Mouse (Mus musculus) liver, postnatal 0 days (tissue): ENCODE measurements around the gene Bnip3. TPM values are rescaled to one million over a fixed set of nuclear protein-coding genes. Genes with fewer than 3 reads are reported as not detected.
A peak's percentile ranks its signal among the peaks of the same experiment; 100 is the strongest.

ENCODE experiments used
- ATAC-seq: fragments of 200-750 bp; cut with Nextera tagmentation; 2 replicates; pipeline ENCODE4 v1.8.0; 2017; ENCODE audit warnings: mild to moderate bottlenecking, moderate library complexity
- DNase-seq: peaks from one replicate; pipeline ENCODE4 v3.0.0-alpha.2; 2016
- H3K27ac ChIP-seq: fragments of 300-500 bp; sonication (generic); 2 replicates; pipeline ENCODE4 v1.5.1; 2014; ENCODE audit warnings: antibody characterized with exemption, moderate library complexity, mild to moderate bottlenecking, low read depth
- H3K27me3 ChIP-seq: fragments of 300-500 bp; sonication (generic); 2 replicates; pipeline ENCODE4 v1.6.1; 2014; ENCODE audit warnings: low read length, control low read depth, mixed read lengths; ENCODE audit not compliant: insufficient read depth
- H3K36me3 ChIP-seq: fragments of 300-500 bp; sonication (generic); replicated peaks from 2 replicates; pipeline ENCODE4 v1.6.1; 2014; ENCODE audit warnings: mild to moderate bottlenecking, control low read depth, low read length, moderate library complexity, mixed read lengths; ENCODE audit not compliant: insufficient read depth
- H3K4me1 ChIP-seq: fragments of 300-500 bp; sonication (generic); 2 replicates; pipeline ENCODE4 v1.6.1; 2014; ENCODE audit warnings: antibody characterized with exemption, mild to moderate bottlenecking, control low read depth; ENCODE audit not compliant: insufficient read depth
- H3K4me2 ChIP-seq: fragments of 300-500 bp; sonication (generic); 2 replicates; pipeline ENCODE4 v1.6.1; 2014; ENCODE audit warnings: low read depth, mild to moderate bottlenecking, low read length, moderate library complexity, mixed read lengths
- H3K4me3 ChIP-seq: fragments of 300-500 bp; sonication (generic); 2 replicates; pipeline ENCODE4 v1.5.1; 2014; ENCODE audit warnings: low read depth, low read length
- H3K9ac ChIP-seq: fragments of 300-500 bp; sonication (generic); replicated peaks from 2 replicates; pipeline ENCODE4 v1.6.1; 2014; ENCODE audit warnings: mild to moderate bottlenecking, moderate library complexity
- H3K9me3 ChIP-seq: fragments of 300-500 bp; sonication (generic); 2 replicates; pipeline ENCODE4 v1.6.1; 2016; ENCODE audit warnings: mild to moderate bottlenecking, control low read depth, low read length, mixed read lengths
- CTCF ChIP-seq: sonication (generic); IDR thresholded peaks from 2 replicates; pipeline ENCODE4 v1.5.1; 2016; ENCODE audit warnings: antibody characterized with exemption, low read depth
- EP300 ChIP-seq: IDR thresholded peaks from 2 replicates; pipeline ENCODE4 v1.6.1; 2016; ENCODE audit warnings: antibody characterized with exemption, low read depth, mild to moderate bottlenecking
- WGBS: fragments of 180-500 bp; shearing (Covaris S2); extraction: QIAGEN DNeasy Blood & Tissue Kit; methylation state at CpG from one replicate; pipeline ENCODE4 v1.1.7; 2014; ENCODE audit not compliant: insufficient replicate concordance; 5-methylcytosine and 5-hydroxymethylcytosine counted together
- polyA plus RNA-seq: library from polyadenylated mRNA; unstranded; fragments of >200 nt; fragmentation: Nextera tagmentation; extraction: Ambion mirVana; gene quantifications from 2 replicates; pipeline ENCODE4 v1.2.1, GENCODE M21; 2015

Gene Bnip3
- polyA plus RNA-seq, 1 experiment from 2014 or later = 190 TPM

- Histone ChIP-seq H3K36me3 (no peaks in the 10 kb centered on the region), H3K4me2 (no peak overlapping the region), H3K4me3 (no peak overlapping the region), H3K4me1 (no peaks in the 10 kb centered on the region), H3K9ac (no peak overlapping the region), H3K9me3 (no peaks in the 10 kb centered on the region), H3K27me3 (no peaks in the 10 kb centered on the region), H3K27ac (no peak overlapping the region)
- DNase-seq = no peak
- 81% methylated on average over 4 of the region's 4 CpGs for WGBS
- TF ChIP-seq CTCF = no peak
- no peak for TF ChIP-seq EP300
- no peak for ATAC-seq
These were observed 19.1 kb upstream of the Bnip3 start for GRCm38 (mm10) chr7:138928456-138928855.

- peak; percentile 54 for DNase-seq
- TF ChIP-seq EP300 (no peak), CTCF (peak; percentile 59)
- WGBS = 8% methylated on average over 3 of the region's 3 CpGs
These were observed 14.6 kb upstream of the Bnip3 start for GRCm38 (mm10) chr7:138923756-138924425.

GRCm38 (mm10) chr7:138921611-138922010 is 12.3 kb upstream of the Bnip3 start:
- Histone ChIP-seq H3K4me1 (peaks cover 12% of the 10 kb centered on the region), H3K36me3 (no peaks in the 10 kb centered on the region), H3K4me3 (no peak overlapping the region), H3K27ac (no peak overlapping the region), H3K27me3 (no peaks in the 10 kb centered on the region), H3K9ac (no peak overlapping the region), H3K4me2 (no peak overlapping the region), H3K9me3 (no peaks in the 10 kb centered on the region)
- DNase-seq (no peak), ATAC-seq (no peak)
- TF ChIP-seq CTCF = no peak
- TF ChIP-seq EP300 = no peak
- WGBS = 86% methylated on average over 8 of the region's 8 CpGs

More at GRCm38 (mm10) chr7:138923756-138924425, 14.6 kb upstream of the Bnip3 start:
- no peaks in the 10 kb centered on the region for H3K9me3 ChIP-seq
- H3K36me3 ChIP-seq = no peaks in the 10 kb centered on the region
- H3K9ac ChIP-seq = no peak overlapping the region
- H3K4me2 ChIP-seq = no peak overlapping the region
- H3K4me3 ChIP-seq = no peak overlapping the region
- ATAC-seq = no peak
- peaks cover 9% of the 10 kb centered on the region for H3K4me1 ChIP-seq
- no peak overlapping the region for H3K27ac ChIP-seq
- H3K27me3 ChIP-seq = no peaks in the 10 kb centered on the region

- peak; percentile 87 for DNase-seq
- Histone ChIP-seq H3K4me3 (peak overlapping the region; percentile 38), H3K4me1 (peaks cover 12% of the 10 kb centered on the region), H3K27ac (peak overlapping the region; percentile 99), H3K9me3 (no peaks in the 10 kb centered on the region), H3K9ac (peak overlapping the region; percentile 65), H3K4me2 (peak overlapping the region; percentile 73), H3K36me3 (no peaks in the 10 kb centered on the region), H3K27me3 (no peaks in the 10 kb centered on the region)
- TF ChIP-seq CTCF (peak; percentile 40), EP300 (peak; percentile 97)
- ATAC-seq = peak; percentile 90
- WGBS = under 1% methylated on average over 26 of the region's 26 CpGs
These were observed 10.0 kb upstream of the Bnip3 start for GRCm38 (mm10) chr7:138919156-138919944.

GRCm38 (mm10) chr7:138913616-138914015 is 4.3 kb upstream of the Bnip3 start:
- Histone ChIP-seq H3K9ac (no peak overlapping the region), H3K4me1 (peaks cover 18% of the 10 kb centered on the region), H3K36me3 (no peaks in the 10 kb centered on the region), H3K4me2 (no peak overlapping the region), H3K27ac (peak overlapping the region; percentile 67), H3K9me3 (no peaks in the 10 kb centered on the region), H3K4me3 (no peak overlapping the region), H3K27me3 (no peaks in the 10 kb centered on the region)
- ATAC-seq (no peak), DNase-seq (no peak)
- WGBS = 45% methylated on average over 3 of the region's 3 CpGs
- TF ChIP-seq CTCF = no peak
- TF ChIP-seq EP300 = no peak

- H3K4me2 ChIP-seq = peak overlapping the region; percentile 85
- no peaks in the 10 kb centered on the region for H3K9me3 ChIP-seq
- ATAC-seq (no peak), DNase-seq (no peak)
- peak overlapping the region; percentile 58 for H3K9ac ChIP-seq
- no peaks in the 10 kb centered on the region for H3K27me3 ChIP-seq
- peaks cover 25% of the 10 kb centered on the region for H3K4me1 ChIP-seq
- H3K36me3 ChIP-seq = no peaks in the 10 kb centered on the region
- peak overlapping the region; percentile 86 for H3K4me3 ChIP-seq
- TF ChIP-seq EP300 (no peak), CTCF (no peak)
- WGBS = 21% methylated on average over 7 of the region's 7 CpGs
- peak overlapping the region; percentile 97 for H3K27ac ChIP-seq
These were observed 859 bp upstream of the Bnip3 start for GRCm38 (mm10) chr7:138910193-138910562.
